Mouse (Mus musculus) hindbrain, embryonic 14.5 days (tissue): Measurements from ENCODE around the gene Tmem170. TPM values are rescaled to one million over a fixed set of nuclear protein-coding genes. Genes with fewer than 3 reads are reported as not detected.

ENCODE experiments used
- ATAC-seq: fragments of 200-750 bp; cut with Nextera tagmentation; 2 replicates; pipeline ENCODE4 v1.8.0; 2017; ENCODE audit warnings: moderate number of reproducible peaks, mild to moderate bottlenecking, moderate TSS enrichment, moderate library complexity; ENCODE audit not compliant: low FRiP score
- DNase-seq: peaks from one replicate; pipeline ENCODE4 v3.0.0-alpha.2; 2015; ENCODE audit warnings: low spot score
- H3K27ac ChIP-seq: fragments of 300-500 bp; sonication (generic); 2 replicates; pipeline ENCODE4 v1.5.1; 2014; ENCODE audit warnings: mild to moderate bottlenecking, moderate library complexity
- H3K27me3 ChIP-seq: fragments of 300-500 bp; sonication (generic); 2 replicates; pipeline ENCODE4 v1.6.1; 2014; ENCODE audit warnings: mild to moderate bottlenecking, low read length, mixed read lengths; ENCODE audit not compliant: control insufficient read depth, insufficient read depth
- H3K36me3 ChIP-seq: fragments of 300-500 bp; sonication (generic); replicated peaks from 2 replicates; pipeline ENCODE4 v1.6.1; 2014; ENCODE audit not compliant: control insufficient read depth, insufficient read depth
- H3K4me1 ChIP-seq: fragments of 300-500 bp; sonication (generic); replicated peaks from 2 replicates; pipeline ENCODE4 v1.6.1; 2014; ENCODE audit warnings: antibody characterized with exemption, low read length, mixed read lengths; ENCODE audit not compliant: control insufficient read depth, insufficient read depth
- H3K4me2 ChIP-seq: fragments of 300-500 bp; sonication (generic); replicated peaks from 2 replicates; pipeline ENCODE4 v1.6.1; 2014; ENCODE audit warnings: mild to moderate bottlenecking, moderate library complexity
- H3K4me3 ChIP-seq: fragments of 300-500 bp; sonication (generic); replicated peaks from 2 replicates; pipeline ENCODE4 v1.5.1; 2014; ENCODE audit warnings: mild to moderate bottlenecking, low read length
- H3K9ac ChIP-seq: fragments of 300-500 bp; sonication (generic); 2 replicates; pipeline ENCODE4 v1.6.1; 2014
- H3K9me3 ChIP-seq: fragments of 300-500 bp; sonication (generic); 2 replicates; pipeline ENCODE4 v1.6.1; 2016; ENCODE audit warnings: low read length; ENCODE audit not compliant: control insufficient read depth
- WGBS: fragments of 180-500 bp; shearing (Covaris S2); extraction: QIAGEN DNeasy Blood & Tissue Kit; methylation state at CpG from one replicate; pipeline ENCODE4 v1.1.7; 2014; 5-methylcytosine and 5-hydroxymethylcytosine counted together
- polyA plus RNA-seq: library from polyadenylated mRNA; unstranded; fragments of >200 nt; fragmentation: Nextera tagmentation; extraction: Ambion mirVana; gene quantifications from 2 replicates; pipeline ENCODE4 v1.2.1, GENCODE M21; 2014

Tmem170 gene
- polyA plus RNA-seq, 1 experiment from 2014 or later = 3.7 TPM

GRCm38 (mm10) chr8:111905500-111906121 is 29.1 kb upstream of the Tmem170 start:
- peaks cover 14% of the 10 kb centered on the region; the same call in 1 of the 2 replicates for H3K4me1 ChIP-seq
- H3K27ac ChIP-seq = no peak overlapping the region
- DNase-seq (no peak), ATAC-seq (no peak)
- H3K27me3 ChIP-seq = no peaks in the 10 kb centered on the region
- H3K36me3 ChIP-seq = no peaks in the 10 kb centered on the region
- H3K4me2 ChIP-seq = no peak overlapping the region
- 79% methylated on average over 8 of the region's 8 CpGs for WGBS
- no peaks in the 10 kb centered on the region for H3K9me3 ChIP-seq
- no peak overlapping the region for H3K4me3 ChIP-seq
- no peak overlapping the region for H3K9ac ChIP-seq

GRCm38 (mm10) chr8:111902080-111902479 is 25.5 kb upstream of the Tmem170 start:
- H3K9ac ChIP-seq = no peak overlapping the region
- H3K36me3 ChIP-seq = no peaks in the 10 kb centered on the region
- H3K27me3 ChIP-seq = no peaks in the 10 kb centered on the region
- H3K4me3 ChIP-seq = no peak overlapping the region
- no peaks in the 10 kb centered on the region for H3K4me1 ChIP-seq
- WGBS = 50% methylated on average over 5 of the region's 5 CpGs
- H3K27ac ChIP-seq = no peak overlapping the region
- no peak overlapping the region for H3K4me2 ChIP-seq
- ATAC-seq = no peak
- H3K9me3 ChIP-seq = no peaks in the 10 kb centered on the region
- DNase-seq = no peak

- H3K4me1 ChIP-seq = no peaks in the 10 kb centered on the region
- no peaks in the 10 kb centered on the region for H3K9me3 ChIP-seq
- no peak for ATAC-seq
- no peak for DNase-seq
- no peak overlapping the region for H3K9ac ChIP-seq
- WGBS = 39% methylated on average over 10 of the region's 10 CpGs
- H3K27me3 ChIP-seq = no peaks in the 10 kb centered on the region
- no peaks in the 10 kb centered on the region for H3K36me3 ChIP-seq
- no peak overlapping the region for H3K4me3 ChIP-seq
- no peak overlapping the region for H3K27ac ChIP-seq
- H3K4me2 ChIP-seq = no peak overlapping the region
These were observed 22.0 kb upstream of the Tmem170 start for GRCm38 (mm10) chr8:111898586-111898985.

- H3K4me1 ChIP-seq = no peaks in the 10 kb centered on the region
- WGBS = 91% methylated on average over 7 of the region's 7 CpGs
- H3K4me3 ChIP-seq = no peak overlapping the region
- H3K27ac ChIP-seq = no peak overlapping the region
- no peak for DNase-seq
- no peaks in the 10 kb centered on the region for H3K9me3 ChIP-seq
- no peak overlapping the region for H3K9ac ChIP-seq
- no peak for ATAC-seq
- peaks cover 30% of the 10 kb centered on the region for H3K27me3 ChIP-seq
- no peak overlapping the region for H3K4me2 ChIP-seq
- H3K36me3 ChIP-seq = no peaks in the 10 kb centered on the region
These were observed 18.4 kb upstream of the Tmem170 start for GRCm38 (mm10) chr8:111894955-111895354.

- no peak for ATAC-seq
- 76% methylated on average over 5 of the region's 5 CpGs for WGBS
- Histone ChIP-seq H3K9me3 (no peaks in the 10 kb centered on the region), H3K27ac (no peak overlapping the region), H3K9ac (no peak overlapping the region), H3K4me1 (no peaks in the 10 kb centered on the region), H3K4me2 (no peak overlapping the region), H3K4me3 (no peak overlapping the region), H3K36me3 (no peaks in the 10 kb centered on the region), H3K27me3 (peaks cover 42% of the 10 kb centered on the region)
- DNase-seq = no peak
These were observed 16.1 kb upstream of the Tmem170 start for GRCm38 (mm10) chr8:111892615-111893014.

GRCm38 (mm10) chr8:111891983-111892382 is 15.4 kb upstream of the Tmem170 start:
- no peak for DNase-seq
- no peak overlapping the region for H3K4me2 ChIP-seq
- no peak for ATAC-seq
- H3K9me3 ChIP-seq = no peaks in the 10 kb centered on the region
- no peak overlapping the region for H3K9ac ChIP-seq
- H3K4me3 ChIP-seq = no peak overlapping the region
- WGBS = 37% methylated on average over 8 of the region's 8 CpGs
- no peaks in the 10 kb centered on the region for H3K4me1 ChIP-seq
- no peaks in the 10 kb centered on the region for H3K36me3 ChIP-seq
- peaks cover 42% of the 10 kb centered on the region for H3K27me3 ChIP-seq
- no peak overlapping the region for H3K27ac ChIP-seq

- Histone ChIP-seq H3K27me3 (peaks cover 42% of the 10 kb centered on the region), H3K27ac (no peak overlapping the region), H3K4me2 (peak overlapping the region; percentile 57; the same call in 1 of the 2 replicates), H3K4me3 (no peak overlapping the region), H3K4me1 (no peaks in the 10 kb centered on the region), H3K36me3 (no peaks in the 10 kb centered on the region), H3K9me3 (no peaks in the 10 kb centered on the region), H3K9ac (no peak overlapping the region)
- DNase-seq = no peak
- ATAC-seq = no peak
- 70% methylated on average over 6 of the region's 6 CpGs for WGBS
These were observed 14.4 kb upstream of the Tmem170 start for GRCm38 (mm10) chr8:111890911-111891303.

GRCm38 (mm10) chr8:111889931-111890910 is 13.7 kb upstream of the Tmem170 start:
- Histone ChIP-seq H3K9ac (0 out of 2 replicates have a peak overlapping the region, but pooled peaks have one; percentile 20), H3K36me3 (no peaks in the 10 kb centered on the region), H3K9me3 (no peaks in the 10 kb centered on the region), H3K4me2 (peak overlapping the region; percentile 57), H3K27ac (no peak overlapping the region), H3K27me3 (peaks cover 42% of the 10 kb centered on the region), H3K4me3 (peak overlapping the region; percentile 31), H3K4me1 (no peaks in the 10 kb centered on the region)
- no peak for DNase-seq
- WGBS = 12% methylated on average over 86 of the region's 86 CpGs
- no peak for ATAC-seq

DNA sequence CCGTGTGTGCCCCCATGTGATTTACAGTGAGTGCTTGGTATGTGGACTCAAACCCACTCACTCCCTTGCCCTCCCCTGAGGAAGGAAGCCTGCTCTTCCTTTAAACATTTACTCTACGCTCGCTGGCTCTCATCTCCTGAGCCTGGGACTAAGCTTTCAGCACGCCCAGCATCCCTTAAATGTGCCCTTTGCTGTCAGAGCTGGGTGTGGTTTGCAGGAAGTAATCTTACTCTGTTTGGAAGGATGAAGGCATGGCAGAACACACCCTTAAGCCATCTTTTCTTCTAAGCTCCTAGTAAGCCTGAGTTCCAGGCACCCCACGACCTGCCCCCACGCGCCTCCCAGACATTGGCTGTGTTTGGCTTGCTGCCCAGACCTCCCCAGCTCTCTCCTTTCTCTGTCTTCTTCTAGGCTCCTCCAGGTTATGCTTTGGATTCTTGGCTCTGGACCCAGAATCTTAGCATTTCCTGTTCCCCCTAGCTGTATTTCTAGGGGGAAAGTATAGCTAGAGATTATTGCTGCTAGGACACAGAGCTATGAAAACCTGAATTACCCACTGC is 11.6 kb upstream of the Tmem170 start:
- Histone ChIP-seq H3K4me3 (no peak overlapping the region), H3K36me3 (no peaks in the 10 kb centered on the region), H3K9ac (no peak overlapping the region), H3K4me1 (no peaks in the 10 kb centered on the region), H3K9me3 (no peaks in the 10 kb centered on the region), H3K27ac (no peak overlapping the region), H3K4me2 (no peak overlapping the region), H3K27me3 (peaks cover 42% of the 10 kb centered on the region)
- 48% methylated on average over 7 of the region's 7 CpGs for WGBS
- no peak for ATAC-seq
- no peak for DNase-seq
